Mouse (Mus musculus): ENCODE results near the gene Camta1.

- no peak for TF ChIP-seq GATA1 (IDR thresholded peaks at IDR 0.05; ENCODE audit: low read length)
- TF ChIP-seq TAL1 (IDR thresholded peaks at IDR 0.05; ENCODE audit: low read length), result no peak
These were observed 788.5 kb downstream of the Camta1 start for GRCm38 (mm10) chr4:151073108-151073744.
